Mouse (Mus musculus): ENCODE data around the gene Inpp5k. TPM values are rescaled to one million over a fixed set of nuclear protein-coding genes. Genes with fewer than 3 reads are reported as not detected.

The Inpp5k gene
- polyA plus RNA-seq, 1 experiment from 2014 or later = 19.7 TPM

DNA sequence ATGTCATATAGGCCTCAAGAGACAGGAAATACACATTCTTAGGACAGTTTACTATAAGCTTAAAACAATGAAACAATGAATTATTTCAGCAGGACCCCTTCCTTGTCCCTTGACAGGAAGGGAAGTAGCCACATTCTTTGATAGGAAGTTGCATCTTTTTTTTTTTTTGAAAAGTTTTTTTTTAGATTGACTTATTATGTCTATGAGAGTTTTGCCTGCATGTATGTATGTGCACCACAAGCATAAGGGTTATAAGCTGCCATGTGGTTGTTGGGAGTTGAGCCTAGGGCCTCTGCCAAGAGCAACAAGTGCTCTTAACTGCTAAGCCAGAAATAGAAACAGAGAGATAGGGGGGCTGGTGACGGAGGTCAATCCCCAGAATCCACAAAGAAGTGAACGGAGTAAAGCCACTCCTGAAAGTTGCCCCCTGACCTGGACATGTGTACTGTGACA lies 6.7 kb upstream of the Inpp5k start:
- ATAC-seq (replicated peaks; ENCODE audit: insufficient number of reproducible peaks, low FRiP score, low TSS enrichment) = 0 out of 2 replicates have a peak, but pooled peaks have one; percentile 41
- Histone ChIP-seq H3K4me3 (ENCODE audit: low read depth, low read length) (no peak overlapping the region), H3K4me1 (ENCODE audit: control insufficient read depth, insufficient read depth, low read length) (peaks cover 25% of the 10 kb centered on the region), H3K4me2 (peak overlapping the region; percentile 14; the same call in 1 of the 2 replicates), H3K36me3 (ENCODE audit: control insufficient read depth, insufficient read depth, low read length) (peaks cover 21% of the 10 kb centered on the region), H3K27me3 (ENCODE audit: control insufficient read depth, insufficient read depth, low read length) (no peaks in the 10 kb centered on the region), H3K27ac (ENCODE audit: low read depth, low read length) (peak overlapping the region; percentile 91), H3K9me3 (replicated peaks; ENCODE audit: control insufficient read depth, low read length) (no peaks in the 10 kb centered on the region), H3K9ac (ENCODE audit: low read depth, low read length) (peak overlapping the region; percentile 47; the same call in 1 of the 2 replicates)
- 26% methylated on average over 2 of the region's 2 CpGs for WGBS (ENCODE audit: insufficient replicate concordance)

DNA sequence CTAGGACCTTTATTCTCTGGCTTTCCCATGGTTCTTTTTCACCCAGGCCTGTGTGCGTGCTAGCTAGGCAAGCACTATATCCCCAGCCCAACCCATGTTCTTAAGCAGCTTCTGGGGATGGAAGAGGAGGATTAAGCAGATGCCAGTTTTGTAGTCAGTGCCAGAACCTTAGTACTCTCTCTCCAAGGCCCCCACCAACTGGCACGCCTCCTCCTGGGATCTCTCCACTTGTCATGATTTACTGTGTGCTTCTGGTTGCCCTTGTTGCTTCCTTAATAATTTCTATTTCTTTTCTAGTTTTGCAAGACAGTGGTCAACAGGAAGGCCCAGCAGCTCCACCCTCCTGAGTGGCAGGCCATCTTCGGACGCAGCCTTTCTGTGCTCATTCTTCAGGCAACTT lies 5.0 kb upstream of the Inpp5k start:
- H3K4me1 ChIP-seq (ENCODE audit: control insufficient read depth, insufficient read depth, low read length) = peaks cover 31% of the 10 kb centered on the region
- H3K4me3 ChIP-seq (ENCODE audit: low read depth, low read length) = no peak overlapping the region
- H3K9ac ChIP-seq (ENCODE audit: low read depth, low read length) = no peak overlapping the region
- H3K4me2 ChIP-seq = no peak overlapping the region
- no peaks in the 10 kb centered on the region for H3K9me3 ChIP-seq (replicated peaks; ENCODE audit: control insufficient read depth, low read length)
- WGBS (ENCODE audit: insufficient replicate concordance) = 95% methylated on average over 4 of the region's 4 CpGs
- ATAC-seq (replicated peaks; ENCODE audit: insufficient number of reproducible peaks, low FRiP score, low TSS enrichment) = no peak
- H3K27me3 ChIP-seq (ENCODE audit: control insufficient read depth, insufficient read depth, low read length) = no peaks in the 10 kb centered on the region
- H3K36me3 ChIP-seq (ENCODE audit: control insufficient read depth, insufficient read depth, low read length) = peaks cover 7% of the 10 kb centered on the region
- H3K27ac ChIP-seq (ENCODE audit: low read depth, low read length) = no peak overlapping the region

DNA sequence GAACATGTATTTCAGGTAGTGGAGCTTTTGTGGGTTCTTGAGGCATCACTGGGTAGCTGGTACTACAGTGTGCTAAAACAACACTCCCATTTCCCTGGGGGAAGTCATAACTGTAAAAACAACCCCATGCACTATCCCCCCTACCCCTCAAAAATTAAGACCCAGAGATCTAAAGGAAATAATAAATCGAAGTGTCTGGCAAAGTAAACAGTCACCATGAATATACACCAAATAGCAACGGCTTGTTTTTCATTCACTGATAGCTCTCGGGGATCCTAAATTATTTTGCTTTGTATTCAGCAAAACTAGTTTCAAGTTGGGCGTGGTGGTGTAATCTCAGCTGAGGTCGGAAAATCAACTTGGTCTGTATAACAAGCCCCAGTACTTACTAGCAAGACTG lies 690 bp upstream of the Inpp5k start:
- WGBS (ENCODE audit: insufficient replicate concordance) = 11% methylated on average over 5 of the region's 5 CpGs
- no peak for ATAC-seq (replicated peaks; ENCODE audit: insufficient number of reproducible peaks, low FRiP score, low TSS enrichment)
- Histone ChIP-seq H3K27me3 (ENCODE audit: control insufficient read depth, insufficient read depth, low read length) (no peaks in the 10 kb centered on the region), H3K36me3 (ENCODE audit: control insufficient read depth, insufficient read depth, low read length) (0 out of 2 replicates have a peak, but pooled peaks cover 4% of the 10 kb centered on the region), H3K9ac (ENCODE audit: low read depth, low read length) (peak overlapping the region; percentile 78), H3K4me2 (peak overlapping the region; percentile 90), H3K27ac (ENCODE audit: low read depth, low read length) (peak overlapping the region; percentile 74; the same call in 1 of the 2 replicates), H3K9me3 (replicated peaks; ENCODE audit: control insufficient read depth, low read length) (no peaks in the 10 kb centered on the region), H3K4me3 (ENCODE audit: low read depth, low read length) (peak overlapping the region; percentile 80), H3K4me1 (ENCODE audit: control insufficient read depth, insufficient read depth, low read length) (peaks cover 18% of the 10 kb centered on the region)

DNA sequence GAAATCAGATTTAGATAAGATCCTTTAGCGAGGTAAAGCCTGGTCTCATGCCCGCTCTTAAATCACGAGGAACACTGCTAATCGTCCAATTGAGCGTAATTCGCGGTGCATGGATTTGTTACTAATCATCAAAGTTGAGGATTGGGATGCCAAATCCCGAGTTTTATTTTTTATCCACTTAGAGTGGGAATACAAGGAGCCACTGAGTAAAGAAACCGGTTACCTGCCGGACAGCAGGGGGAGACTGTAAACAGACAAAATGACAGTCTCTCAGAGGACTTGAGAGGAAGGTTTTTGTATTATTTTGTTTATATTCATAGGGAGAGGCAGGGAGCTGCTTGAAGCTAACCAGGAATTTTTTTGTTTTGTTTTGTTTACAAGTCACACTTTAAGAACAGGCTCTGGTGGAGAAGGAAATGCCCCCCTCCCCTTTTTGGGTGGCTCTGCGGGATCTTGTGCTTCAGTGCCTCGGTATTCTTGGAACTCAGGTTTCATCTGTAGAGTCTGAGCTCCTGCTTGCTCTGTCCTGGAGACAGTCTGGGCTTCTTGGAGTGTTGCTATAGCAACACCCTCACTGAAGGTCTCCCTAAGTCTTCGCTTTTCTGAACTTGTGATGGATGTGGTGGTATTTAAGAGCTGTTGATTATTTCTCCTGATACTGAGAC lies 905 bp downstream of the Inpp5k start:
- Histone ChIP-seq H3K27ac (ENCODE audit: low read depth, low read length) (no peak overlapping the region; the same call in 1 of the 2 replicates), H3K4me3 (ENCODE audit: low read depth, low read length) (peak overlapping the region; percentile 80), H3K9me3 (replicated peaks; ENCODE audit: control insufficient read depth, low read length) (no peaks in the 10 kb centered on the region), H3K4me1 (ENCODE audit: control insufficient read depth, insufficient read depth, low read length) (peaks cover 18% of the 10 kb centered on the region), H3K27me3 (ENCODE audit: control insufficient read depth, insufficient read depth, low read length) (no peaks in the 10 kb centered on the region), H3K4me2 (peak overlapping the region; percentile 90), H3K36me3 (ENCODE audit: control insufficient read depth, insufficient read depth, low read length) (0 out of 2 replicates have a peak, but pooled peaks cover 2% of the 10 kb centered on the region), H3K9ac (ENCODE audit: low read depth, low read length) (peak overlapping the region; percentile 77)
- no peak for ATAC-seq (replicated peaks; ENCODE audit: insufficient number of reproducible peaks, low FRiP score, low TSS enrichment)
- 12% methylated on average over 13 of the region's 13 CpGs for WGBS (ENCODE audit: insufficient replicate concordance)

DNA sequence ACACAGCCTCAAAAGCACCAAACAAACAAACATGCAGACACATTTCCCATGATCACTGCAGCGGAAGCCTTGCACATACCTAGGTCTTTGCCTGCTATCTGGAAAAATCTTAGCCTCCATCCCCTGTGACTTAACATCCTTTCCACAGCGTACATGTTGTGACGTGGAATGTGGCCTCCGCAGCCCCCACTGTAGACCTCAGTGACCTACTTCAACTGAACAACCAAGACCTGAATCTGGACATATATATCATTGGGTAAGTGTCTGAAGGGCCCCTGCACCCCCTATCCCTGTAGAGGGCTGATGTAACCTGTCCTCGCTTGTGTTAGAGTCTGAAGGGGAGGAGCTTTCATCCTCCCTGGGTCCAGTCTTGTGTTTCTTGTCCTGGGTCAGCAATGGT lies 2.1 kb downstream of the Inpp5k start:
- Histone ChIP-seq H3K36me3 (ENCODE audit: control insufficient read depth, insufficient read depth, low read length) (peaks cover 4% of the 10 kb centered on the region), H3K4me2 (no peak overlapping the region), H3K27me3 (ENCODE audit: control insufficient read depth, insufficient read depth, low read length) (no peaks in the 10 kb centered on the region), H3K9ac (ENCODE audit: low read depth, low read length) (no peak overlapping the region), H3K9me3 (replicated peaks; ENCODE audit: control insufficient read depth, low read length) (no peaks in the 10 kb centered on the region), H3K27ac (ENCODE audit: low read depth, low read length) (no peak overlapping the region), H3K4me1 (ENCODE audit: control insufficient read depth, insufficient read depth, low read length) (peaks cover 18% of the 10 kb centered on the region), H3K4me3 (ENCODE audit: low read depth, low read length) (no peak overlapping the region)
- 89% methylated on average over 5 of the region's 5 CpGs for WGBS (ENCODE audit: insufficient replicate concordance)
- ATAC-seq (replicated peaks; ENCODE audit: insufficient number of reproducible peaks, low FRiP score, low TSS enrichment) = no peak

DNA sequence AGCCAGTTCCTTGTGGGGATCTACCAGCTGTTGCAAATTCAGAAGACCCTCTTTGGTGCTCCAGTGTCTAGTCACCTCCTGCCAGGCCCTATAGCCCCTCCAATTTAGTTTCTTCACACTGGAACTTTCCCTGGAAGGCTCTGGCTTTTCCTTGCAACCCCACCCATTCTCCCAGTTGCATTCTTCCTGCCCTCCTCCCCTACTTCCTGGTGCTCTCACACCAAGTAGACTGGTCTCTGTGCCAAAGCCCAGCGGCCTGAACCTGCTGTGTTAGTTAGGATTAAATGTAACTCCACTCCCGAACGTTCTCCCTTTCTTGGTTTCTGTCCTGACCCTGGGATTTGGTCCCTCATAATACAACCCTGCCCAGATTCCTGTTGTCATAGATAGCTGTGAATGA lies 4.0 kb downstream of the Inpp5k start:
- Histone ChIP-seq H3K9ac (ENCODE audit: low read depth, low read length) (no peak overlapping the region), H3K27ac (ENCODE audit: low read depth, low read length) (no peak overlapping the region)
- 79% methylated on average over 3 of the region's 3 CpGs for WGBS (ENCODE audit: insufficient replicate concordance)

DNA sequence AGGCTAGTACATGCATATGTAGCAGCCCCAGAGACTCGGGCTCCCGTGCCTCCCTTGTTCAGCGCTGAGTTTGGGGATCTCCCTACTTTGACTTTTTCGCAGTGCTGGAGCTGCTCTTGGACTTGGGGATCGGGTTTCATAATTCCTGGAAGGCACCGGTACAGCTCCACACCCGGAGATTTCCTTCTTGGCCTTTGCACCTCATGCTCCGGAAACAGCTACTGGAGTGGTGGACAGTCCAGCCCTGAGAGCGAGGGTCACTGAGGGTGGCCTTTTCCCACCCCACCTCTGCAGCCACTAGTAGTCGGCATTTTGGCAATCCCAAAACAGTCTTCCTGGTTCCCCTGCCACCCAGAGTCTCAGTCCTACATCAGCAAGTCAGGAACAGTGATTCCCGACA lies 4.5 kb downstream of the Inpp5k start:
- H3K4me3 ChIP-seq (ENCODE audit: low read depth, low read length) = no peak overlapping the region
- no peak overlapping the region for H3K9ac ChIP-seq (ENCODE audit: low read depth, low read length)
- peaks cover 12% of the 10 kb centered on the region for H3K4me1 ChIP-seq (ENCODE audit: control insufficient read depth, insufficient read depth, low read length)
- H3K9me3 ChIP-seq (replicated peaks; ENCODE audit: control insufficient read depth, low read length) = no peaks in the 10 kb centered on the region
- ATAC-seq (replicated peaks; ENCODE audit: insufficient number of reproducible peaks, low FRiP score, low TSS enrichment) = no peak
- H3K27ac ChIP-seq (ENCODE audit: low read depth, low read length) = no peak overlapping the region
- H3K36me3 ChIP-seq (ENCODE audit: control insufficient read depth, insufficient read depth, low read length) = peaks cover 7% of the 10 kb centered on the region
- no peaks in the 10 kb centered on the region for H3K27me3 ChIP-seq (ENCODE audit: control insufficient read depth, insufficient read depth, low read length)
- WGBS (ENCODE audit: insufficient replicate concordance) = 66% methylated on average over 11 of the region's 11 CpGs
- H3K4me2 ChIP-seq = no peak overlapping the region

More for the DNA sequence above, 4.0 kb downstream of the Inpp5k start:
- Histone ChIP-seq H3K4me3 (ENCODE audit: low read depth, low read length) (no peak overlapping the region), H3K36me3 (ENCODE audit: control insufficient read depth, insufficient read depth, low read length) (peaks cover 7% of the 10 kb centered on the region), H3K27me3 (ENCODE audit: control insufficient read depth, insufficient read depth, low read length) (no peaks in the 10 kb centered on the region), H3K4me2 (no peak overlapping the region), H3K4me1 (ENCODE audit: control insufficient read depth, insufficient read depth, low read length) (peaks cover 15% of the 10 kb centered on the region), H3K9me3 (replicated peaks; ENCODE audit: control insufficient read depth, low read length) (no peaks in the 10 kb centered on the region)
- ATAC-seq (replicated peaks; ENCODE audit: insufficient number of reproducible peaks, low FRiP score, low TSS enrichment) = no peak

DNA sequence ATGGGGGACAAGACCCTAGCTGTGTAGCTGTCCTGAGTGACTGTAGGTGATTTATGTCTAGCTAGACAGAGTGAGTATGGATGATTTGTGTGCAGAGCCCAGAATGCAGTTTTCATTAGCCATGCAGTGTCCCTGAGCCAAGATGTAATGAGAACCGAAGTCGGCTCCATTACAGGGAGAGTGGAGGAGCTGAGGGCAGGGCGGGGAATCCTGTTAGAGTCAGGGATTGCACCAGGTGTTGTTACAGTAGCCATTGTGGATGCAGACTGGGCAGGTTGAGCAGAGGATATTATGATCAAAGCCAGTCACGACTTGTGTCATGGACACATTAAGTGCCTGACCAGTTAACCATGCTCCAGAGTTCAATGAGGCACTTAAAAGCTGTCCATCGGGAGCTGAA lies 12.5 kb downstream of the Inpp5k start:
- H3K9me3 ChIP-seq (replicated peaks; ENCODE audit: control insufficient read depth, low read length) = no peaks in the 10 kb centered on the region
- peaks cover 3% of the 10 kb centered on the region for H3K36me3 ChIP-seq (ENCODE audit: control insufficient read depth, insufficient read depth, low read length)
- H3K27ac ChIP-seq (ENCODE audit: low read depth, low read length) = no peak overlapping the region
- H3K9ac ChIP-seq (ENCODE audit: low read depth, low read length) = no peak overlapping the region
- no peak overlapping the region for H3K4me2 ChIP-seq
- H3K27me3 ChIP-seq (ENCODE audit: control insufficient read depth, insufficient read depth, low read length) = no peaks in the 10 kb centered on the region
- WGBS (ENCODE audit: insufficient replicate concordance) = 68% methylated on average over 5 of the region's 5 CpGs
- H3K4me1 ChIP-seq (ENCODE audit: control insufficient read depth, insufficient read depth, low read length) = peaks cover 3% of the 10 kb centered on the region
- no peak overlapping the region for H3K4me3 ChIP-seq (ENCODE audit: low read depth, low read length)
- ATAC-seq (replicated peaks; ENCODE audit: insufficient number of reproducible peaks, low FRiP score, low TSS enrichment) = no peak

DNA sequence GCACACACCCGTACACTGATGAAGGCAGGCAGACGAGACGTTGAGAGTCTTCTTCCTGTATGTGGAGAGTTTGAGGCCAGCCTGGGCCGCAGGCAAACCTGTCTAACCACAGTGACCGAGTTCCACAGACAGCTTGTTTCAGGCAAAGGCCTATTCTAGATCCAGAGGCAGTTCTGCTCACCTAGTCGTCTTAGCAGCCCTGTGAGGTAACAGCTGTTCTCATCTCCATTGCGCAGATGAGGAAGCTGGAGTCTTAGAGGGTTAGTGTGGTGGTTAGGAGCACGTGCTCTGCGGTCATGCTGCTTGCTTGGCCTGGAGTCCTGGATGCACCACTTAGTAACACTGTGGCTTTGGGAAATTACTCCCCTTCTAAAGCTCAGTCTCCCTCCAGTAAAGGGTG lies 13.9 kb downstream of the Inpp5k start:
- Histone ChIP-seq H3K36me3 (ENCODE audit: control insufficient read depth, insufficient read depth, low read length) (no peaks in the 10 kb centered on the region; the same call in 1 of the 2 replicates), H3K4me3 (ENCODE audit: low read depth, low read length) (no peak overlapping the region), H3K9me3 (replicated peaks; ENCODE audit: control insufficient read depth, low read length) (no peaks in the 10 kb centered on the region), H3K27ac (ENCODE audit: low read depth, low read length) (no peak overlapping the region), H3K9ac (ENCODE audit: low read depth, low read length) (no peak overlapping the region), H3K27me3 (ENCODE audit: control insufficient read depth, insufficient read depth, low read length) (no peaks in the 10 kb centered on the region), H3K4me1 (ENCODE audit: control insufficient read depth, insufficient read depth, low read length) (peaks cover 9% of the 10 kb centered on the region), H3K4me2 (no peak overlapping the region)
- 83% methylated on average over 9 of the region's 9 CpGs for WGBS (ENCODE audit: insufficient replicate concordance)
- no peak for ATAC-seq (replicated peaks; ENCODE audit: insufficient number of reproducible peaks, low FRiP score, low TSS enrichment)
